Mouse (Mus musculus) stomach, embryonic 16.5 days (tissue): ENCODE results near the gene Gm8127. TPM values are rescaled to one million over a fixed set of nuclear protein-coding genes. Genes with fewer than 3 reads are reported as not detected.
"Not testable (repeated sequence)": the region's sequence is repeated elsewhere in the genome, so short reads cannot be mapped to it uniquely, and the experiment has no call there.

Experiments used
- ATAC-seq: fragments of 200-750 bp; cut with Nextera tagmentation; 2 replicates; pipeline ENCODE4 v1.8.0; 2017; ENCODE audit warnings: moderate number of reproducible peaks, moderate TSS enrichment; ENCODE audit not compliant: insufficient read depth, low FRiP score
- H3K27ac ChIP-seq: fragments of 300-500 bp; sonication (generic); 2 replicates; pipeline ENCODE4 v1.5.1; 2014; ENCODE audit warnings: low read length
- H3K27me3 ChIP-seq: fragments of 300-500 bp; sonication (generic); 2 replicates; pipeline ENCODE4 v1.6.1; 2014; ENCODE audit warnings: low read length, control low read depth, mixed read lengths; ENCODE audit not compliant: control insufficient read depth, insufficient read depth
- H3K36me3 ChIP-seq: fragments of 300-500 bp; sonication (generic); 2 replicates; pipeline ENCODE4 v1.6.1; 2014; ENCODE audit warnings: low read length; ENCODE audit not compliant: control insufficient read depth, insufficient read depth
- H3K4me1 ChIP-seq: fragments of 300-500 bp; sonication (generic); 2 replicates; pipeline ENCODE4 v1.6.1; 2014; ENCODE audit warnings: low read length, control low read depth, mixed read lengths; ENCODE audit not compliant: control insufficient read depth, insufficient read depth
- H3K4me2 ChIP-seq: fragments of 300-500 bp; sonication (generic); 2 replicates; pipeline ENCODE4 v1.6.1; 2014; ENCODE audit warnings: low read depth, low read length, mixed read lengths
- H3K4me3 ChIP-seq: fragments of 300-500 bp; sonication (generic); replicated peaks from 2 replicates; pipeline ENCODE4 v1.5.1; 2014; ENCODE audit warnings: mild to moderate bottlenecking, low read length
- H3K9ac ChIP-seq: fragments of 300-500 bp; sonication (generic); 2 replicates; pipeline ENCODE4 v1.6.1; 2014; ENCODE audit warnings: low read length
- H3K9me3 ChIP-seq: fragments of 300-500 bp; sonication (generic); replicated peaks from 2 replicates; pipeline ENCODE4 v1.6.1; 2016; ENCODE audit warnings: low read length, control low read depth; ENCODE audit not compliant: control insufficient read depth
- WGBS: fragments of 180-500 bp; shearing (Covaris S2); extraction: QIAGEN DNeasy Blood & Tissue Kit; methylation state at CpG from one replicate; pipeline ENCODE4 v1.1.7; 2014; 5-methylcytosine and 5-hydroxymethylcytosine counted together
- polyA plus RNA-seq: library from polyadenylated mRNA; unstranded; fragments of >200 nt; fragmentation: Nextera tagmentation; extraction: Ambion mirVana; gene quantifications from 2 replicates; pipeline ENCODE4 v1.2.1, GENCODE M21; 2015

The Gm8127 gene
- polyA plus RNA-seq, 1 experiment from 2014 or later: not detected

GRCm38 (mm10) chr14:43273161-43273560, 20.5 kb downstream of the Gm8127 start:
- not testable (repeated sequence) for H3K4me3 ChIP-seq, H3K36me3 ChIP-seq, ATAC-seq, H3K4me2 ChIP-seq, H3K4me1 ChIP-seq, H3K27me3 ChIP-seq, H3K9me3 ChIP-seq, H3K27ac ChIP-seq, H3K9ac ChIP-seq
- 83% methylated on average over 1 of the region's 1 CpGs for WGBS

- H3K27me3 ChIP-seq, H3K36me3 ChIP-seq, H3K9me3 ChIP-seq, ATAC-seq, H3K4me2 ChIP-seq, H3K27ac ChIP-seq, H3K4me1 ChIP-seq, H3K9ac ChIP-seq, H3K4me3 ChIP-seq: not testable (repeated sequence)
- 76% methylated on average over 3 of the region's 3 CpGs for WGBS
These were observed 24.4 kb downstream of the Gm8127 start for GRCm38 (mm10) chr14:43269211-43269610.

- H3K27me3 ChIP-seq, H3K9me3 ChIP-seq, H3K4me3 ChIP-seq, H3K36me3 ChIP-seq, H3K27ac ChIP-seq, H3K9ac ChIP-seq, H3K4me2 ChIP-seq, H3K4me1 ChIP-seq, ATAC-seq: not testable (repeated sequence)
- WGBS: 53% methylated on average over 2 of the region's 2 CpGs
These were observed 25.0 kb downstream of the Gm8127 start for GRCm38 (mm10) chr14:43268521-43269084.

GRCm38 (mm10) chr14:43263421-43263820, 30.2 kb downstream of the Gm8127 start:
- not testable (repeated sequence) for H3K36me3 ChIP-seq, H3K4me3 ChIP-seq, ATAC-seq, H3K4me2 ChIP-seq, H3K4me1 ChIP-seq, H3K9ac ChIP-seq, H3K9me3 ChIP-seq, H3K27ac ChIP-seq, H3K27me3 ChIP-seq
- WGBS: 97% methylated on average over 3 of the region's 3 CpGs

GRCm38 (mm10) chr14:43258349-43258748, 35.3 kb downstream of the Gm8127 start, which contains the start of gene Gm8126:
TSS of gene Gm8126 (plus strand) at chr14:43258649.
- not testable (repeated sequence) for H3K9ac ChIP-seq, H3K27ac ChIP-seq, ATAC-seq, H3K4me3 ChIP-seq, H3K36me3 ChIP-seq, H3K9me3 ChIP-seq, H3K4me1 ChIP-seq, H3K27me3 ChIP-seq, H3K4me2 ChIP-seq
- 92% methylated on average over 2 of the region's 4 CpGs for WGBS

- H3K4me2 ChIP-seq: not testable (repeated sequence)
These were observed 37.1 kb downstream of the Gm8127 start for GRCm38 (mm10) chr14:43256511-43256910.

GRCm38 (mm10) chr14:43250549-43251253, 42.9 kb downstream of the Gm8127 start:
- not testable (repeated sequence) for H3K9me3 ChIP-seq, H3K27me3 ChIP-seq, H3K4me3 ChIP-seq, H3K36me3 ChIP-seq, H3K4me2 ChIP-seq, ATAC-seq, H3K4me1 ChIP-seq, H3K27ac ChIP-seq, H3K9ac ChIP-seq
- 28% methylated on average over 5 of the region's 6 CpGs for WGBS

More at GRCm38 (mm10) chr14:43256511-43256910, 37.1 kb downstream of the Gm8127 start:
- H3K27ac ChIP-seq, H3K4me3 ChIP-seq, H3K4me1 ChIP-seq, H3K9ac ChIP-seq, H3K27me3 ChIP-seq, H3K36me3 ChIP-seq, ATAC-seq, H3K9me3 ChIP-seq: not testable (repeated sequence)
- WGBS: 83% methylated on average over 1 of the region's 1 CpGs

- not testable (repeated sequence) for H3K27me3 ChIP-seq, H3K9me3 ChIP-seq, H3K36me3 ChIP-seq, H3K9ac ChIP-seq, H3K27ac ChIP-seq, H3K4me2 ChIP-seq, H3K4me3 ChIP-seq, H3K4me1 ChIP-seq, ATAC-seq
- 15% methylated on average over 10 of the region's 12 CpGs for WGBS
These were observed 43.9 kb downstream of the Gm8127 start for GRCm38 (mm10) chr14:43249611-43250170.
